Mouse (Mus musculus): ENCODE data around the gene 1520401A03Rik. TPM values are rescaled to one million over a fixed set of nuclear protein-coding genes. Genes with fewer than 3 reads are reported as not detected.

1520401A03Rik gene
- polyA plus RNA-seq, 1 experiment from 2014 or later: 0.19 TPM

GRCm38 (mm10) chr17:23670516-23671074, 52.0 kb downstream of the 1520401A03Rik start:
- Histone ChIP-seq H3K27ac (ENCODE audit: low read length) (no peak overlapping the region), H3K36me3 (ENCODE audit: control insufficient read depth, insufficient read depth, low read length) (peaks cover 9% of the 10 kb centered on the region), H3K4me1 (ENCODE audit: control insufficient read depth, insufficient read depth, low read length) (peaks cover 15% of the 10 kb centered on the region), H3K4me3 (ENCODE audit: low read depth, low read length) (no peak overlapping the region), H3K4me2 (ENCODE audit: low read length) (no peak overlapping the region), H3K9ac (ENCODE audit: low read depth, low read length) (no peak overlapping the region), H3K9me3 (replicated peaks; ENCODE audit: control insufficient read depth, low read length, poor library complexity, severe bottlenecking) (no peaks in the 10 kb centered on the region), H3K27me3 (ENCODE audit: control insufficient read depth, insufficient read depth, low read depth, low read length) (peaks cover 3% of the 10 kb centered on the region)
- ATAC-seq: no peak
- 89% methylated on average over 6 of the region's 7 CpGs for WGBS

- no peak overlapping the region for H3K4me3 ChIP-seq (ENCODE audit: low read depth, low read length)
- peaks cover 9% of the 10 kb centered on the region for H3K36me3 ChIP-seq (ENCODE audit: control insufficient read depth, insufficient read depth, low read length)
- H3K27me3 ChIP-seq (ENCODE audit: control insufficient read depth, insufficient read depth, low read depth, low read length): peaks cover 21% of the 10 kb centered on the region
- 0 out of 2 replicates have a peak, but pooled peaks have one; percentile 12 for ATAC-seq
- no peak overlapping the region for H3K4me2 ChIP-seq (ENCODE audit: low read length)
- no peaks in the 10 kb centered on the region for H3K4me1 ChIP-seq (ENCODE audit: control insufficient read depth, insufficient read depth, low read length)
- WGBS: 85% methylated on average over 14 of the region's 14 CpGs
- no peak overlapping the region for H3K27ac ChIP-seq (ENCODE audit: low read length)
- H3K9ac ChIP-seq (ENCODE audit: low read depth, low read length): no peak overlapping the region
- no peaks in the 10 kb centered on the region for H3K9me3 ChIP-seq (replicated peaks; ENCODE audit: control insufficient read depth, low read length, poor library complexity, severe bottlenecking)
Measured at GRCm38 (mm10) chr17:23665511-23665910, 57.1 kb downstream of the 1520401A03Rik start.

DNA sequence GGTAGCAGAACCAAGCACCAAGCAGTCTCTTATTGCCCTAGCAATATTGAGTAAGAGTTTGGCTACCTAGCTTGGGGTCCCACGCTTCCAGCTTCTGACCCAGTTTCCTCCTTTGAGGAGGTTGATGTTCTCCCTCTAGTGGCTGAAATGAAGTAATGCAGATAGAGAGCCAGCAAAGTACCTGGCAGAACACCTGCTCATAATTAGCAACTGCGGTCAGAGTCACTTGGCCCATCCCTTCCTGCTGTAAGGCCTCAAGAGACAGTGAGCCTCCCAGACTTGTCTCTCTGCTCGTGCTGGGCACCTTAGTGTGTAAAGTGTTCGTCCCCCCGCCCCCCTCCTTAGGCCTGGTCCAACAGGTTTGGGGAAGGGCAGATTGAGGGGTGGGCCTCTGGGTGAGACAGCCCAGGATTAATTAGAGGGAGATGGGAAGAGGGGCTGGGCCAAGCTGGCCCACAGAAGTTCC, 58.0 kb downstream of the 1520401A03Rik start:
- no peak overlapping the region for H3K4me2 ChIP-seq (ENCODE audit: low read length)
- no peaks in the 10 kb centered on the region for H3K4me1 ChIP-seq (ENCODE audit: control insufficient read depth, insufficient read depth, low read length)
- 11% methylated on average over 5 of the region's 5 CpGs for WGBS
- no peaks in the 10 kb centered on the region for H3K9me3 ChIP-seq (replicated peaks; ENCODE audit: control insufficient read depth, low read length, poor library complexity, severe bottlenecking)
- no peak overlapping the region for H3K4me3 ChIP-seq (ENCODE audit: low read depth, low read length)
- peak; percentile 41; the same call in 1 of the 2 replicates for ATAC-seq
- H3K36me3 ChIP-seq (ENCODE audit: control insufficient read depth, insufficient read depth, low read length): peaks cover 7% of the 10 kb centered on the region
- H3K9ac ChIP-seq (ENCODE audit: low read depth, low read length): no peak overlapping the region
- peaks cover 31% of the 10 kb centered on the region for H3K27me3 ChIP-seq (ENCODE audit: control insufficient read depth, insufficient read depth, low read depth, low read length)
- no peak overlapping the region for H3K27ac ChIP-seq (ENCODE audit: low read length)

GRCm38 (mm10) chr17:23661526-23661925, 61.1 kb downstream of the 1520401A03Rik start:
- Histone ChIP-seq H3K4me1 (ENCODE audit: control insufficient read depth, insufficient read depth, low read length) (no peaks in the 10 kb centered on the region), H3K27ac (ENCODE audit: low read length) (no peak overlapping the region), H3K36me3 (ENCODE audit: control insufficient read depth, insufficient read depth, low read length) (no peaks in the 10 kb centered on the region), H3K9ac (ENCODE audit: low read depth, low read length) (no peak overlapping the region), H3K4me2 (ENCODE audit: low read length) (no peak overlapping the region), H3K9me3 (replicated peaks; ENCODE audit: control insufficient read depth, low read length, poor library complexity, severe bottlenecking) (no peaks in the 10 kb centered on the region), H3K4me3 (ENCODE audit: low read depth, low read length) (no peak overlapping the region), H3K27me3 (ENCODE audit: control insufficient read depth, insufficient read depth, low read depth, low read length) (peaks cover 39% of the 10 kb centered on the region)
- no peak for ATAC-seq
- 1% methylated on average over 9 of the region's 9 CpGs for whole genome bisulfite sequencing

DNA sequence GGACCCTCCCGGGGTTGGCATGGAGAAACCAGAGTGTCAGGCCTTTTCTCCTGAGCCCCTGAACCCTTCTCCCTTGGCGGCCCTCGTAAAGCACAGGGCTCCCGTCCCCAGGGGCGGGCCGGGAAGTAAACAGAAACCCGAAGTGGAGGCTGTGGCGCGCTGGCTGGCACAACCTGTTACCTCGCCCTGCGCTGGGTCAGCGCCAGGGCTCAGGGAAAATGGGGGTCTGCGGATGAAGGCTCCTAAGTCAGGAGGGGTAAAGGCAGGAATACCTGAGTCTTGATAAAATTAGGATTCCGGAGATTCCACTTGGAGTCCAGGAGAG, 61.7 kb downstream of the 1520401A03Rik start:
- Histone ChIP-seq H3K36me3 (ENCODE audit: control insufficient read depth, insufficient read depth, low read length) (no peaks in the 10 kb centered on the region), H3K4me2 (ENCODE audit: low read length) (no peak overlapping the region), H3K4me1 (ENCODE audit: control insufficient read depth, insufficient read depth, low read length) (no peaks in the 10 kb centered on the region), H3K27ac (ENCODE audit: low read length) (no peak overlapping the region), H3K27me3 (ENCODE audit: control insufficient read depth, insufficient read depth, low read depth, low read length) (peaks cover 39% of the 10 kb centered on the region), H3K9ac (ENCODE audit: low read depth, low read length) (no peak overlapping the region), H3K9me3 (replicated peaks; ENCODE audit: control insufficient read depth, low read length, poor library complexity, severe bottlenecking) (no peaks in the 10 kb centered on the region), H3K4me3 (ENCODE audit: low read depth, low read length) (no peak overlapping the region)
- WGBS: 3% methylated on average over 12 of the region's 14 CpGs
- ATAC-seq: no peak

DNA sequence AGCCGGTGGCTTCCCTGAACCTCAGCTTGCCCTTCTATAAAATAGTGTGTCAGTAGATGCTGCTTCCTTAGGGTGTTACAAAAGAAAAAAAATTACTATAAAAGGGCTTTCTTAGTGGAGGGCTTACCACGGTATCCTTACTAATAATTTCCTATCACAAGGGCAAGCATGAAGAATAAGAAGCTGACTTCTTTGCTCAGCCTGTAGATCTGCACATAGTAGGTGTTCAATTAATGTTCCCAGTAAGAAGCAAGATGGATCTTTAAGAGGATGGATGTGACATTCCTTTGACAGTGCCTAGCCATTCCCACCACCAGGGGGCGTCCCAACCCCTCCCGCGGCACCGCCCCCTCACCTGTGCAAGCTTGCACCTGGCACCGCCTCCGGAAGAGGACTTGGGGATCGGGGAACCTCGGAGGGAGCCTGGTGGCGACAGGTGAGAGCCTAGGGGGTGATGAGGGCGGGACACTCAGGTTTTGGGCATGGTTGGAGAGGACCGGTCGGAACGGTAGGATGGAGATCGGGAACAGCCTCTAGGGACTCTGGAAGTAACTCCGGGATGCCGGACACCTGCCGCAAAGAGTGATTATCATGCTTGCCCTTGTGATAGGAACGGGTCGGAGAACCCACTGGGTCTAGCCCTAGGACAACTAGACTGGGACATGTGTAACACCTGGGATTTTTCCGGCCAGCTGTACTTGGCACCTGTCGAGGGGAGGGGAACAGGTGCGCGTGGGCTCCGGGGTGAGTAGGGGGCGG, 62.3 kb downstream of the 1520401A03Rik start, which contains the start of gene Bicdl2:
Gene Bicdl2, plus strand, starts transcription at position 390 of the 759 bp plus-strand sequence.
- H3K4me2 ChIP-seq (ENCODE audit: low read length): no peak within 1 kb of the TSS
- H3K27me3 ChIP-seq (ENCODE audit: control insufficient read depth, insufficient read depth, low read depth, low read length): peaks cover 39% of the 10 kb centered on the region
- no peak for ATAC-seq
- H3K9ac ChIP-seq (ENCODE audit: low read depth, low read length): no peak within 1 kb of the TSS
- WGBS: 5% methylated on average over 27 of the region's 27 CpGs
- H3K4me3 ChIP-seq (ENCODE audit: low read depth, low read length): no peak within 1 kb of the TSS
- H3K36me3 ChIP-seq (ENCODE audit: control insufficient read depth, insufficient read depth, low read length): no peaks in the 10 kb centered on the region
- H3K4me1 ChIP-seq (ENCODE audit: control insufficient read depth, insufficient read depth, low read length): no peaks in the 10 kb centered on the region
- H3K27ac ChIP-seq (ENCODE audit: low read length): no peak within 1 kb of the TSS
- H3K9me3 ChIP-seq (replicated peaks; ENCODE audit: control insufficient read depth, low read length, poor library complexity, severe bottlenecking): no peaks in the 10 kb centered on the region

DNA sequence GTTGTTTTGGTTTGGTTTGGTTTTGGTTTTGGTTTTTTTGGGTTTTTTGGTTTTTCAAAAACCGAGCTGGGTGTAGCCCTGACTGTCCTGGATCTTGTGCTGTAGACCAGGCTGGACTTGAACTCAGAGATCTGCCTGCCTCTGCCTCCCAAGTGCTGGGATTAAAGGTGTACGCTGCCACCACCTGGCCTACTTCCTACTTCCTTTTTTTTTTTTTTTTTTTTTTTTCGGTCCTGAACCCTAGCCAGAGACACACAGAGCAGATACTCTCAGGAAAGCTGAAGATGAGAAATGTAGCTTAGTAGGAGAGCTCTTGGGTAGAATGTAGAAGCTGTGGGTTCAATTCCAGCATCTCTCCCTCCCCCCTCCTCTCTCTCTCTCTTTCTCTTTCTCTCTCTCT, 64.1 kb downstream of the 1520401A03Rik start:
- H3K4me1 ChIP-seq (ENCODE audit: control insufficient read depth, insufficient read depth, low read length): no peaks in the 10 kb centered on the region
- H3K9me3 ChIP-seq (replicated peaks; ENCODE audit: control insufficient read depth, low read length, poor library complexity, severe bottlenecking): no peaks in the 10 kb centered on the region
- no peak overlapping the region for H3K9ac ChIP-seq (ENCODE audit: low read depth, low read length)
- no peak for ATAC-seq
- no peak overlapping the region for H3K4me3 ChIP-seq (ENCODE audit: low read depth, low read length)
- no peak overlapping the region for H3K27ac ChIP-seq (ENCODE audit: low read length)
- no peaks in the 10 kb centered on the region for H3K36me3 ChIP-seq (ENCODE audit: control insufficient read depth, insufficient read depth, low read length)
- peaks cover 39% of the 10 kb centered on the region for H3K27me3 ChIP-seq (ENCODE audit: control insufficient read depth, insufficient read depth, low read depth, low read length)
- no peak overlapping the region for H3K4me2 ChIP-seq (ENCODE audit: low read length)
- WGBS: 83% methylated on average over 3 of the region's 3 CpGs

Other genes with a start within 250 kb of the 1520401A03Rik start
- not detected in 2 replicates for gene Vmn2r117, start 243.1 kb downstream of the 1520401A03Rik start, polyA plus RNA-seq (2015; fragmentation: Nextera tagmentation; extraction: Ambion mirVana)
- 16.0 and 17.9 TPM in 2 replicates for gene Zfp213, start 158.5 kb downstream of the 1520401A03Rik start, polyA plus RNA-seq (2015; fragmentation: Nextera tagmentation; extraction: Ambion mirVana)
- gene Zfp13, start 123.3 kb downstream of the 1520401A03Rik start, polyA plus RNA-seq (2015; fragmentation: Nextera tagmentation; extraction: Ambion mirVana): 28.4 and 29.4 TPM in 2 replicates
- gene Zscan10, start 121.9 kb downstream of the 1520401A03Rik start, polyA plus RNA-seq (2015; fragmentation: Nextera tagmentation; extraction: Ambion mirVana): not detected in 2 replicates
- 0.94 and 1.6 TPM in 2 replicates for gene Mmp25, start 77.5 kb downstream of the 1520401A03Rik start, polyA plus RNA-seq (2015; fragmentation: Nextera tagmentation; extraction: Ambion mirVana)
- gene Bicdl2, start 62.3 kb downstream of the 1520401A03Rik start, polyA plus RNA-seq (2015; fragmentation: Nextera tagmentation; extraction: Ambion mirVana): 0.15 TPM in 1 of 2 replicates, not detected in the other
- 129 and 137 TPM in 2 replicates for gene Hcfc1r1, start 49.2 kb downstream of the 1520401A03Rik start, polyA plus RNA-seq (2015; fragmentation: Nextera tagmentation; extraction: Ambion mirVana)
- gene Thoc6, start 48.9 kb downstream of the 1520401A03Rik start, polyA plus RNA-seq (2015; fragmentation: Nextera tagmentation; extraction: Ambion mirVana): 34.4 and 36.0 TPM in 2 replicates
- 2.5 and 2.6 TPM in 2 replicates for gene Tnfrsf12a, start 45.3 kb downstream of the 1520401A03Rik start, polyA plus RNA-seq (2015; fragmentation: Nextera tagmentation; extraction: Ambion mirVana)
- gene Cldn6, start 43.5 kb downstream of the 1520401A03Rik start, polyA plus RNA-seq (2015; fragmentation: Nextera tagmentation; extraction: Ambion mirVana): 0.52 and 1.2 TPM in 2 replicates
- 0.62 and 0.67 TPM in 2 replicates for gene Cldn9, start 38.8 kb downstream of the 1520401A03Rik start, polyA plus RNA-seq (2015; fragmentation: Nextera tagmentation; extraction: Ambion mirVana)
- 17.9 and 19.7 TPM in 2 replicates for gene Pkmyt1, start 3.6 kb upstream of the 1520401A03Rik start, polyA plus RNA-seq (2015; fragmentation: Nextera tagmentation; extraction: Ambion mirVana)
- gene Paqr4, start 18.1 kb upstream of the 1520401A03Rik start, polyA plus RNA-seq (2015; fragmentation: Nextera tagmentation; extraction: Ambion mirVana): 70.9 and 75.7 TPM in 2 replicates
- gene Kremen2, start 23.1 kb upstream of the 1520401A03Rik start, polyA plus RNA-seq (2015; fragmentation: Nextera tagmentation; extraction: Ambion mirVana): 1.6 and 1.8 TPM in 2 replicates
- 205 and 220 TPM in 2 replicates for gene Flywch1, start 48.8 kb upstream of the 1520401A03Rik start, polyA plus RNA-seq (2015; fragmentation: Nextera tagmentation; extraction: Ambion mirVana)
- gene Flywch2, start 63.3 kb upstream of the 1520401A03Rik start, polyA plus RNA-seq (2015; fragmentation: Nextera tagmentation; extraction: Ambion mirVana): 76.8 and 81.3 TPM in 2 replicates
- gene Srrm2, start 67.7 kb upstream of the 1520401A03Rik start, polyA plus RNA-seq (2015; fragmentation: Nextera tagmentation; extraction: Ambion mirVana): 467 and 529 TPM in 2 replicates
- 1,162 and 1,206 TPM in 2 replicates for gene Elob, start 106.4 kb upstream of the 1520401A03Rik start, polyA plus RNA-seq (2015; fragmentation: Nextera tagmentation; extraction: Ambion mirVana)
- gene Prss33, start 113.3 kb upstream of the 1520401A03Rik start, polyA plus RNA-seq (2015; fragmentation: Nextera tagmentation; extraction: Ambion mirVana): 0.18 TPM in 1 of 2 replicates, not detected in the other
- gene Prss32, start 121.1 kb upstream of the 1520401A03Rik start, polyA plus RNA-seq (2015; fragmentation: Nextera tagmentation; extraction: Ambion mirVana): not detected in 2 replicates
- 0.88 and 1.6 TPM in 2 replicates for gene Prss41, start 121.4 kb upstream of the 1520401A03Rik start, polyA plus RNA-seq (2015; fragmentation: Nextera tagmentation; extraction: Ambion mirVana)
- not detected in 2 replicates for gene Prss21, start 145.3 kb upstream of the 1520401A03Rik start, polyA plus RNA-seq (2015; fragmentation: Nextera tagmentation; extraction: Ambion mirVana)
- gene Dcpp1, start 158.1 kb upstream of the 1520401A03Rik start, polyA plus RNA-seq (2015; fragmentation: Nextera tagmentation; extraction: Ambion mirVana): not detected in 2 replicates
- not detected in 2 replicates for gene Dcpp2, start 158.1 kb upstream of the 1520401A03Rik start, polyA plus RNA-seq (2015; fragmentation: Nextera tagmentation; extraction: Ambion mirVana)
- gene Dcpp3, start 194.7 kb upstream of the 1520401A03Rik start, polyA plus RNA-seq (2015; fragmentation: Nextera tagmentation; extraction: Ambion mirVana): not detected in 2 replicates
- gene Sbp, start 218.9 kb upstream of the 1520401A03Rik start, polyA plus RNA-seq (2015; fragmentation: Nextera tagmentation; extraction: Ambion mirVana): not detected in 2 replicates
- gene Sbpl, start 232.5 kb upstream of the 1520401A03Rik start, polyA plus RNA-seq (2015; fragmentation: Nextera tagmentation; extraction: Ambion mirVana): not detected in 2 replicates

Measured in midbrain, embryonic 16.5 days (tissue).